Mouse (Mus musculus): Measurements from ENCODE around the gene Noc4l.

The Noc4l gene

DNA sequence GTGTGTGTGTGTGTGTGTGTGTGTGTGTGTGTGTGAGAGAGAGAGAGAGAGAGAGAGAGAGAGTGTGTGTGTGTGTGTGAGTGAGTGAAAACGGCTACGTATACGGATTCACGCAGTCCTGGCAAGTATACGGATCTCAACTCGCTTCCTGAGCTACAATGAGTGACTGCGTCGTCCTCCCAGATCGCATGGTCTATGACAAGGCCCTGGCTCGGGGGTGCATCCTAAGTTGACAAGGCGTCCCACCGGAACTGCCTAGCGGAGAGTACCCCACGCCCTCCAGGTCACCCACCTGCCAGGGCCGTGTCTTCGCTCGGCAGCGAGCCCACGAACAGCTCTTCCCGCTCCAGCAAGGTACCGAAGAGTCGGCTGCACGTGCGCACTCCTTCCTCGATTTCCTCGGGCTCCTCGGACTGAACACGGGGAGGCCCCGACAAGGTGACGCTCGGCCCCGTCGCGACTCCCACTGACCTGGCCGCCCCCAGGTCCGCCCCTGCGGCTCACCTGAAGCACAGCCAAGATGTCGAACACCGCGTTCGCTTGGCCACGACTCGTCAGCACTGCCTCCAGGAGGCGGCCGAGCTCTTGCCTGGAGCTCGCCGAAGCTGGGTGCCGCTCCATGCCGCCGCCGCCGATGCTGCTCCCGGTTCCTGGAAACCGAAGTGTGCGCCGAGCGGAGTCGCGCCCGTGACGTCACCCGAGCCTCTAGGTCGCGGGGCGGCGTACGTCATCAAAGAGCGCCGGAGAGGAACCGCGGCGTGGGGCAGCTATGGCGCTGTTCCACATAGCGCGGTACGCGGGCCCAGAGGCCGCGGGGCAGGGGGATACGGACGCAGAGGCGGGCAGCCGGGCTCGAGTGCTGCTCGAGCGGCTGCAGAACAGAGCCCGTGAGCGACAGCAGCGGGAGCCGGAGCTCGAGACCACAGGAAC, at the start of gene Noc4l, which contains the start of gene Ddx51:
TSS of gene Noc4l (minus strand) at position 699 of the 930 bp plus-strand sequence.
TSS of gene Ddx51 (plus strand) at position 733 of the 930 bp plus-strand sequence.
- DNase-seq (ENCODE audit: low read depth, low spot score) = peak; percentile 96

GRCm38 (mm10) chr5:110698617-110699016, 45.4 kb upstream of the Noc4l start:
- peak; percentile 85 for DNase-seq (ENCODE audit: low read depth, low spot score)

DNA sequence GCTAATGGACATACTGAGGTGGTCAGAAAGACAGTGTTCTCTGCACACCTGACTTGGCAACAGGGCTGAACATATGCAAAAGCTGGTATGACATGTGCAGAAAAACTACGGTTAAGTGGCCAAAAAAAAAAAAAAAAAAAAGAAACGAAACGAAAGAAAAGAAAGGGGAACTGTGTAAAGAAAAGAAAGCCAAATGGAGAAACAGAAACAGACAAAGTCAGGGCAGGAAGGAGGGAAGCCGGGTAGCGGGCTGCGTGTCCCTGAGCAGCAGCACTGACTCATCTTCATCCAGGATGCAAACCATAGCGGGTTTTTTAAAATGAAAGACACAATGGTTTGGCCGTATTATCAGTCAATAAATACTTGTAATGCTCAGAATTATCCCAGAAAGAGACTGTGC, 28.8 kb upstream of the Noc4l start:
- peak; percentile 79 for DNase-seq (ENCODE audit: low read depth, low spot score)

DNA sequence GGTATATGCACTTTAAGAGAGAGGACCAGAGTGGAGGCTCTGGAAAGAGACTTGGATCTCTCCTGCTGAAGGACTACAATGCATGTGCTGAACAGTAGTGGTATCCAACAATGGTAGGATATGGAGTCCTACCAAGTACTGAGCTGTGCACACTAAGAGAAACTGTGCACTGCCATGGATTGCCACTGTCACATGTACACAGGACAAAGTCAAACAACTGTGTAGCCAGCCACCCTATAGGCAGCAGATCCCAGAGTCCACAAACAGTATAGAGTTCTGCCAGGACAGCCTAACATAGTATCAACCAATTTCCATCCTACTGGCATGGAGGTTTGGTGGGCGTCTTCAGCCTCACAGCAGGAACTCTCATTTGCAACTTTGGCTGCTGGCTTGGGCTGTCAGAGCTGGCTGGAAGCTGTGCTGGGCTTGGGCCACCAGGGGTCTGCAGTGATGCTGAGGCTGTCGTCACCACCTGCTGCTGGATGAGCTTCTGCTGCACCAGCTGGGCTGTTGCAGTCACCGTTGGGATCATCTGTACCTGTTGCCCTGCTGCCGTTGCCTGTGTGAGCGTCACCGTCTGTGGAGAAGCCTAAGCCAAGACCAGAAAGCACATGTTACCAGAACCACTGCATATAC, 12.4 kb upstream of the Noc4l start:
- DNase-seq (ENCODE audit: low read depth, low spot score) = no peak

DNA sequence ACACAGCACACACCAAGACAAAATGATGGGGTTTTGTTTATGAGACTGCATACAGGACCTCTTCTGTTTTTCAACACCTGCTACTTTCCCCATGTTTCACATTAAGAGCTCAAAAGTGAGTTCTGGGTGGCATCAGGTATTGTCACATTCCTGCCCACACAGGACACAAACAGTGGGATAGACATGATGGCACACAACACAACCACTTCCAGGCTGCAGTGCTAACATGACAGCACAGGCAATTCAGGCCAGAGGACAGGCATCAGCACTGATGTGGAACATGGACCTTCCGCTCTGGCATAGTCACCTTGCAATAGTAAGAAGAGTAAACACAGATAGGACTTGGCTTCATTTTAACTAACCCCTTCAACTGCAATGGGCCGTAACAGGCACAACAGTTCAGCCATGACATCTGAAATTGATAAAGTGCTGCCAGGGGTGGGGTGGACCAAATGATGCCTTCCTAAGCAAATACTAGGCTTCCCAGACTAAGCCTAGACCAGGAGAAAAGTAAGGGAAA, 11.6 kb upstream of the Noc4l start:
- no peak for DNase-seq (ENCODE audit: low read depth, low spot score)

DNA sequence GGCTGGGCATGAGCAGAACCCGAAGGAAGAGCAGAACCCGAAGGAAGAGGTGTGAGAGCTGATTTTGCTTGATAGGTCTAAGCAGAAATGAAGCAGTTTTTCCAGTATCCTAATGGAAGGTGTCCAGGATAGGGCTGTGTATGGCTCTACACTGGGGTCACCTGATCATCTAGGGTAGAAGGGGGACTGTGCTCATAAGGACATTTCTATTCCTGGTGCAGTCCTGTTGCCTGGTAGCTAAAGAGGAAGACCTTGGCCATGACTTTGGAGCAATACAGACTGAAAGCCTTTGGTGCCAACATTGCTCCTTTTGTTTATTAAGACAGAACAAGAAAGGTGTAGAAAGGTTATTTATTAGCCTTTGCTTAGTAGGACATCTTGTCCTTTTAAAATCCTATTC, 10.8 kb upstream of the Noc4l start:
- no peak for DNase-seq (ENCODE audit: low read depth, low spot score)

GRCm38 (mm10) chr5:110659682-110660081, 6.5 kb upstream of the Noc4l start:
- no peak for DNase-seq (ENCODE audit: low read depth, low spot score)

DNA sequence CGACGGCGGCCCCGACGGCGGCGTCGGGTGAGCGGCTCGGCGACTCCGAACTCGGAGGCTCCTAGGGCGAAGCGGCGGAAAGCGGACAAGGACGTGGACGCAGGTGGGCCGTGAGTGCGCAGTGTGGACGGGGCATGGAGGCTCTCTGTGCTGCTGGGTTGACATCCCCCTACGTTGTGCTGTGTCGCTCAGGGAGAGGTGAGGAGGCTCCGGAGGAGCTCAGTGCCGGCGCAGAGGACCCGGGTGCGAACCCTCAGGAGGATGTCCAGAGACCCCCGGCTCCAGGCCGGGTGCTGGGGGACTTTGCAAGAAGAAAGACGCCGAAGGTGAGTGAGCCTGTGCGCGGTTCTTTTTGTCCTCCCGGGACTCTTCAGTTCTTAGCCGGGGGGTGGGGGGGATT, 469 bp upstream of the Noc4l start:
- DNase-seq (ENCODE audit: low read depth, low spot score) = no peak

DNA sequence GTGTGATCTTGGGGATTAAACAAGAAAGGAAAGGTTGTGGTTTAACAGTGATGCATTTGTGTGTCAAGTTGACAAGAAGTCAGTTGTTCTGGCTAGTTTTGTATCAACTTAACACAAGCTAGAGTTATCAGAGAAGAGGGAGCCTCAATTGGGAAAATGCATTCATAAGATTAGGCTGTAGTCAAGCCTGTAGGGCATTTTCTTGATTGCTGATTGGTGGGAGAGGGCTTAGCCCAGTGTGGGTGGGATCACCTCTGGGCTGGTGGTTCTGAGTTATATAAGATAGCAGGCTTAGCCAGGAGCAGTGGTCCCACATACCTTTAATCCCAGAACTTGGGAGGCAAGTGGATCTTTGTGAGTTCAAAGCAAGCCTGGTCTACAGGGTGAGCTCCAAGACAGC, 6.8 kb downstream of the Noc4l start:
- DNase-seq (ENCODE audit: low read depth, low spot score) = no peak

- DNase-seq (ENCODE audit: low read depth, low spot score) = peak; percentile 75
Observed at GRCm38 (mm10) chr5:110639459-110639858, 13.8 kb downstream of the Noc4l start.

GRCm38 (mm10) chr5:110638306-110639074, 14.7 kb downstream of the Noc4l start:
- DNase-seq (ENCODE audit: low read depth, low spot score) = no peak

DNA sequence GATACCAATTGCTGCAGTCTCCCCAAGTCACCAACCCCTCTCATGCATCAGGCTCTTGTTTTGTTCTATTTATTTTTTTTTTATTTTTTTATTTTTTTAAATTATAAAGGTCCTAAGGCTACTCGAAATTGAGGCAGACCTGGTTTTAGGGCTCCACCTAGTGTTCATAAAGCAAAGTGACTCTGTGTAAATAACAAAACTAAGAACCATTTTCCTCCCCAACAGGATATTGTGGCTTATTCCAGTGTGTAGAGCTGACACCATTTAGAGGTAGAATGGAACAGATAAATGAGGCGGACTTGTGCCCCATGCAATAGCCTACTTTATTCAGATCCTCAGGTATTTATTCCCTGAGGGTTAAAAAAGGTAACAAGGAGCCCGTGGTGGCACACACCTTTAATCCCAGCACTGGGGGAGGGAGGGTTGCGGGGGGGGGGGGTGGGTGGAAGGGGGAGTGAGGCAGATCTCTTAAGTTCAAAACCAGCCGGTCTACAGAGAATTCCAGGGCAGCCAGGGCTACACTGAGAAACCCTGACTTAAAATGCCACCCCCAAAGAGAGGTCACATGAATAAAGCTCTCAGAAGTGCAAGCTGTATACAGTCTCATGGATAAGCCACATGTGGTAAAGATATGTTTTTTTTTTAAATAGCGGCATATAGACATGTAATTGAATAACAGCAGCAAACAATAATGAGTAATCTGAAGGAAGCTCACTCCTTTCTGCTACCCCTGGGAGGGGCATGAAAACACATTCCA, 17.1 kb downstream of the Noc4l start:
- no peak for DNase-seq (ENCODE audit: low read depth, low spot score)

DNA sequence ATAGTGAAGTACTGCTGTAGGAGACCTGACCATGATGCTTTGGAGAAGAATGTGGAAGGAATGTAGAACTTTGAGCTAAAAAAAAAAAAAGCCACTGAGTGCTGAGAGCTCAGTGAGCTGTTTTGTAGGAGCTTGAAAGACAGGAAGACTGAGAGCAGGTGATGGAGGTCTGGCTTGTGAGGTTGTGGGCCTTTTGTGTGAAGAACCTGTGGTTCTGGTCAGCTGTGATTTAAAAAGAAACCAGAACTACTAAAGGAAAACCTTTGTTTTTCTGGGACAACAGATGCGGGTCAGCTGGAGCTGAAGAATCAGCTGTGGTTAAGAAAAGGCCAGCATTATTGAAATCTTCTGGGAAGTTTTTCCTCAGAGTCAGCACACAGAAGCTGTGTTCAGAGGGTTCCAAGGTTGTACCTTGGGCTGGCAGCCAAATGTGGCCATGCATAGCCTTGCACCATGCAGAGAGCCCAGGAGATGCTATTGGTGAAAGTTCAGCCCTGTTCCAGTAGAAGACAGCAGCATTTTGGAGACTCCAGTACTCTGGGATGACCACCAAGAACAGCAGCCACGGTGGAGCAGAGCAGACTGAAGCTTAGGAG, 23.6 kb downstream of the Noc4l start:
- DNase-seq (ENCODE audit: low read depth, low spot score) = no peak

DNA sequence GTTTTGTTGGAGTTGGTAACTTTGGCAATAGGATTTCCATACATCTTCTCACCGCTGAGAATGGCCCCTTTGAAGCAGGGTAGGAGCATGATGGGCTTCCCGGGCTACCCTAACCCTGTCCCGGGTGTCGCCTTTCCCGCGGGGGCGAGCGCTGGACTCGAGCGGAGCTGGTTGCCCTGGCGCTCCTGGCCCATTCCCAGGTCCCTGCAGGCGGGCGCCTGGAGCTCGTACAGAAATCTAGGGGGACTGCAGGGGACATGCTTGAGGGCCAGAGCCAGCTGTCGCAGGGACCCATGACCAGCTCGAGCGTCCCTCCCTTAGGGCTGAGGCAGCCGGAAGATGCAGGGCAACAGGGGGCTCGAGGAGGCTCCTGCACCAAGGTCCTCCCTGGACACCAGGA, 25.1 kb downstream of the Noc4l start:
- DNase-seq (ENCODE audit: low read depth, low spot score) = no peak

DNA sequence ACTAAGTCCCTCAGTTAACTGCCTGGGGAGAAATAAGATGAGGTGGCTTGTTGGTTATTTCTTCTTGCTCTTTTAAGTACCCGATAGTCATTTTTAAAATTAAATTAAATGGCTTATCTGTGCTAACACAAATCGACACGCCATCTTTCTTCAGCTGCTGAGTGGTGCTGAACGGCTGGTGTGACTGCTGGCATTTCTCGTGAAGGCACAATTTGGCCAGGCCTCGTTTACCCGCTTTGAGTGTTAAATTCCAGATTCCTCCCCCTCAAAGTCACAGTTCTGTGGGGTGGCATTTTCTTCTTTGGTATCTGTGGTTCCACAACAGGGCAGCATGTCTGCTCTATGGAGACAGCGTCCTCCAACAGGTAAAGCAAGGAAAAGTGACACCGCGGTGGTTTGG, 25.9 kb downstream of the Noc4l start:
- DNase-seq (ENCODE audit: low read depth, low spot score) = no peak

DNA sequence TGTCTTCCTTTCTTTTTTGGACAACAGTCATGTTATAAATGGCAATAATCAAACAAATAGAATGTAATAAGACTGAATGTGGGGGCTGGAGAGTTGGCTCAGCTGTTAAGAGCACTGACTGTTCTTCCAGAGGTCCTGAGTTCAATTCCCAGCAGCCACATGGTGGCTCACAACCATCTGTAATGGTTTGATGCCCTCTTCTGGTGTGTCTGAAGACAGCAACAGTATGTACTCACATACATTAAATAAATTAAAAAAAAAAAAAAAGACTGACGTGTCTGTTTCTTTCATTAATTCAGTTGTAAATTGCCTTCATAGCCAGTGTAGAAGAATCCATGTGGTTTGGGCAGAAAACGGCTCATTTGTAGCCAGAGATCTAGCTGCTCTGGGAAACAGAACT, 28.9 kb downstream of the Noc4l start:
- DNase-seq (ENCODE audit: low read depth, low spot score) = no peak

GRCm38 (mm10) chr5:110619226-110619625, 34.0 kb downstream of the Noc4l start:
- DNase-seq (ENCODE audit: low read depth, low spot score) = no peak

DNA sequence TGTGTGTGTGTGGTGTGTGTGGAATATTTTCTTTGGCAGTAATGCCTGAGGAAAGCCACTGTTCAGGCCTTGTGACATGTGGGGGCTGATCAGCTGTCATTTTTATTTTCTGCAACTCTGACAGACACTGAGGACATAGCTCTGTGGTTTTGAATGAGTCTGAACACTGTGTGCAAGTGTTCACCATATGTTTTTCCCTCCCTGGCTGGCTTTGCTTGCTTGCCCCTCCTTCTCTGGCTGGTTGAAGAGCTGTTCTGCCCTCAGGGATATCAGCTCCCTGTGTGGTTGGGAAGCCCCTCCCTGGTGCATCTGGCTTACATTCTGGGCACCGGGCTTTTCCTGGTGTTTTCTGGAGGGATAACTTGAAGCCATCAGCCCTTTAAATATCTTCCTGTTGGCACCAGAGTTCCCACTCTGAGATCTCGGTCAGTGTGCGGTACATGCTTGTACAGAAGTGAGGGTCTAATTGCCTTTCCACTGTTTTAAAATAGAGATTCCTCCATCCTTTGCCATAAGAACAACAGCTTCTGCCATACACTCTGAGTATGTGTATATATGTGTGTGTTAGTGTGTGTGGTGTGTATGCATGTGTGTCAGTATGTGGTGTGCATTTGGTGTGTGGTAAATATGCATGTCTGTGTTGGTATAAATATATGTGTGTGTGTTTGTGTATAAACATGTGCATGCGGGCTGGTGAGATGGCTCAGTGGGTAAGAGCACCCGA, 41.6 kb downstream of the Noc4l start:
- DNase-seq (ENCODE audit: low read depth, low spot score) = no peak

DNA sequence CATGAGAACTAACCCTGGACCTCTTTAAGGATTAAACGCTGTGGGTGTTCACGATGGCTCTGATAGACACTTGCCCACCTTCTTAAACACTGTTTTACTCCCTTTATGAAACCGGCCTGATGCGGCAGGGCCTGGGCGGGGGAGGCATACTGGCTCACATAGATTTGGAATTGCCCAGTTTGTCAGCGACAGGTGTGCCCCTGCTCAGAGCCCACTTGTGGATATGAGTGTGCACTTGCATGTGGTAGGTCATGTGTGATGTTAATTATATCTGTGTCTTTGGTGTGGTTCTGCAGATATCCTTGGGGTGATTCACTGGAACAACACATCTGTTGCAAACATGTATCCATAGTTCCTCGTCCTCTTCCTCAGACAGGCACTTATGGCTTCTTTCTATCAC, 42.7 kb downstream of the Noc4l start:
- no peak for DNase-seq (ENCODE audit: low read depth, low spot score)

DNA sequence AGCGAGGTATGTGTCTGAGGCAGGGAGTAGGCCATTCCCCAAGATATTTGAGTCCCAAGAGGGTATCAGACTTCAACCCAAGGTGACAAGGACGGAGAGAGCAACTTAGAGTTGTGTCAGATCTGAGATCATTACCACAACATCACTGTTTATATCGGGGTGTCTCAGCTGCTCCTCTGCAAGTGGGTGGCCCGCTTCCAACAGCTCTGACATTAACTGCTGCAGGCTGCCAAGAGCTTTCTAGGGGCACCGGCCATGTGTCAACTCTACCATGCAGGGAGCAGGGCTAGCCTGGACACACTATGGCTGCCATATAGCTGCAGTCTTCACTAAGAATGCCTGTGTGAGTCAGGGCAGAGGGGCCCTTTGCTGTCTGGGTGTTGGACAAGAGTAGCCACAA, 43.3 kb downstream of the Noc4l start:
- DNase-seq (ENCODE audit: low read depth, low spot score) = no peak
